Mouse (Mus musculus): ENCODE results near the gene Nlk.

- TF ChIP-seq POLR2A (IDR thresholded peaks at IDR 0.05; ENCODE audit: borderline replicate concordance, control insufficient read depth, low read depth, low read length) = no peak
- peak; percentile 68 for TF ChIP-seq CTCF (IDR thresholded peaks at IDR 0.05; ENCODE audit: control insufficient read depth, insufficient read depth, low read length)
Observed at GRCm38 (mm10) chr11:78560447-78560846, 136.7 kb downstream of the Nlk start.

Measured in bone marrow, adult 2 months (tissue).